Mouse (Mus musculus) induced T-regulatory cell, adult 2 months (primary cell): ENCODE data around the gene Slc35e3.
"Not testable (repeated sequence)": the region's sequence is repeated elsewhere in the genome, so short reads cannot be mapped to it uniquely, and the experiment has no call there.

ENCODE experiments used
- DNase-seq: peaks from one replicate; pipeline ENCODE4 v3.0.0-alpha.2; 2012; ENCODE audit warnings: low read depth

The Slc35e3 gene

GRCm38 (mm10) chr10:117732962-117733592, 13.1 kb downstream of the Slc35e3 start:
- no peak for DNase-seq

- DNase-seq, result no peak
These were observed 14.0 kb downstream of the Slc35e3 start for GRCm38 (mm10) chr10:117732184-117732583.

- peak; percentile 71 for DNase-seq
These were observed 14.7 kb downstream of the Slc35e3 start for GRCm38 (mm10) chr10:117731244-117732101.

GRCm38 (mm10) chr10:117730637-117731203, 15.4 kb downstream of the Slc35e3 start:
- no peak for DNase-seq

GRCm38 (mm10) chr10:117730140-117730539, 16.0 kb downstream of the Slc35e3 start:
- DNase-seq, result no peak

- DNase-seq, result no peak
These were observed 16.9 kb downstream of the Slc35e3 start for GRCm38 (mm10) chr10:117729139-117729814.

- DNase-seq, result no peak
These were observed 17.6 kb downstream of the Slc35e3 start for GRCm38 (mm10) chr10:117728574-117728973.

- no peak for DNase-seq
These were observed 18.6 kb downstream of the Slc35e3 start for GRCm38 (mm10) chr10:117727518-117728110.

- no peak for DNase-seq
These were observed 19.2 kb downstream of the Slc35e3 start for GRCm38 (mm10) chr10:117726888-117727385.

- no peak for DNase-seq
These were observed 19.8 kb downstream of the Slc35e3 start for GRCm38 (mm10) chr10:117726350-117726749.

GRCm38 (mm10) chr10:117725671-117726070, 20.5 kb downstream of the Slc35e3 start:
- DNase-seq, result no peak

- no peak for DNase-seq
These were observed 21.3 kb downstream of the Slc35e3 start for GRCm38 (mm10) chr10:117724804-117725361.

GRCm38 (mm10) chr10:117724136-117724718, 21.9 kb downstream of the Slc35e3 start:
- no peak for DNase-seq

GRCm38 (mm10) chr10:117718161-117719119, 27.7 kb downstream of the Slc35e3 start:
- DNase-seq, result no peak

- no peak for DNase-seq
These were observed 28.6 kb downstream of the Slc35e3 start for GRCm38 (mm10) chr10:117717583-117717982.

- DNase-seq, result no peak
These were observed 29.5 kb downstream of the Slc35e3 start for GRCm38 (mm10) chr10:117716686-117717085.

- DNase-seq, result not testable (repeated sequence)
These were observed 30.5 kb downstream of the Slc35e3 start for GRCm38 (mm10) chr10:117715654-117716053.

- peak; percentile 72 for DNase-seq
These were observed 31.2 kb downstream of the Slc35e3 start for GRCm38 (mm10) chr10:117714928-117715500.

- no peak for DNase-seq
These were observed 32.1 kb downstream of the Slc35e3 start for GRCm38 (mm10) chr10:117714048-117714545.
